Mouse (Mus musculus) left cerebral cortex, adult 18-20 months (tissue): ENCODE measurements around the gene Hsd17b3. TPM values are rescaled to one million over a fixed set of nuclear protein-coding genes. Genes with fewer than 3 reads are reported as not detected.
A peak's percentile ranks its signal among the peaks of the same experiment; 100 is the strongest.
"Not testable (repeated sequence)": the region's sequence is repeated elsewhere in the genome, so short reads cannot be mapped to it uniquely, and the experiment has no call there.

Source experiments
- DNase-seq, 2 experiments: peaks; one replicate each; pipeline ENCODE4 v3.0.0; 2021 to 2022; ENCODE audit warnings: low spot score in 2 of 2, mixed read lengths in 1 of 2
- total RNA-seq, 2 experiments: library from RNA; stranded (reverse); gene quantifications; 2 replicates each; pipeline ENCODE4 v1.2.3; 2021

The Hsd17b3 gene
- total RNA-seq, 2 experiments from 2014 or later = not detected

DNA sequence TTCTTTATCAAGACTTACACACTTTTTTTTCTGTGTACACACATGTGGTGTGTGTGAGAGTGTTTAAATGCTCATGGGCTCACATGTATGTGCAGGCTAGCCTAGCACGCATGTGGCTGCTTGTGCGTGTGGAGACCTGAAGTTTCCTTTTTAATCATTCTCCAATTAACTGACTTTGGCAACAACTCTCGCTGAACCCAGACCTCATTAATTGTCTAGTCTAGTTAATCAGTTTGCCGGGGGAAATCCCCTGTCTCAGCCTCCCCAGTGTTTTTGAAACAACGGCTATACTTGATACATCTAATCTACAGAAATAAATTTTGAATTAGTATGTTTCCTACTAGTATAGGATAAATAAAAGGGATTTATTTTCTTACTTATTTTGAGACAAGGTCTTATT, 3.0 kb downstream of the Hsd17b3 start:
- DNase-seq = no peak

DNA sequence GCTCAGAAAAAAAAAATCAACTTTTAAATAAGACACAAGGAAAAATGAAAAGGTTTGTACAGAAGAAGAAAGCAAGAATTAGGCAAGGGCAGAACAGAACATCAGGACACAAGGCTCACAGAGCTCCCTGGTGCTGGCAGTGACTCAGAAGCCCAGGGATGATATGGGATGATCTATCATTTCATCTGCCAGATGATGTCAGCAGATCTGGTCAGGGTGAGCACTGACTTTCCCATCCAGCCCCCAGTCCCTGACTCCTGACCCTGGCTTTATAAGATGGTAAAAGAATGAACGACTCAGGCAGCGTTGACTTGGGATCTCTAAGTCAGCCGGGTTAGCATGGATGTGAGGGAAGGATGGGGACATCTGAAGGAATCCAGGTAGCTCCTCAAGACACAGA, 5.7 kb downstream of the Hsd17b3 start:
- DNase-seq = no peak

DNA sequence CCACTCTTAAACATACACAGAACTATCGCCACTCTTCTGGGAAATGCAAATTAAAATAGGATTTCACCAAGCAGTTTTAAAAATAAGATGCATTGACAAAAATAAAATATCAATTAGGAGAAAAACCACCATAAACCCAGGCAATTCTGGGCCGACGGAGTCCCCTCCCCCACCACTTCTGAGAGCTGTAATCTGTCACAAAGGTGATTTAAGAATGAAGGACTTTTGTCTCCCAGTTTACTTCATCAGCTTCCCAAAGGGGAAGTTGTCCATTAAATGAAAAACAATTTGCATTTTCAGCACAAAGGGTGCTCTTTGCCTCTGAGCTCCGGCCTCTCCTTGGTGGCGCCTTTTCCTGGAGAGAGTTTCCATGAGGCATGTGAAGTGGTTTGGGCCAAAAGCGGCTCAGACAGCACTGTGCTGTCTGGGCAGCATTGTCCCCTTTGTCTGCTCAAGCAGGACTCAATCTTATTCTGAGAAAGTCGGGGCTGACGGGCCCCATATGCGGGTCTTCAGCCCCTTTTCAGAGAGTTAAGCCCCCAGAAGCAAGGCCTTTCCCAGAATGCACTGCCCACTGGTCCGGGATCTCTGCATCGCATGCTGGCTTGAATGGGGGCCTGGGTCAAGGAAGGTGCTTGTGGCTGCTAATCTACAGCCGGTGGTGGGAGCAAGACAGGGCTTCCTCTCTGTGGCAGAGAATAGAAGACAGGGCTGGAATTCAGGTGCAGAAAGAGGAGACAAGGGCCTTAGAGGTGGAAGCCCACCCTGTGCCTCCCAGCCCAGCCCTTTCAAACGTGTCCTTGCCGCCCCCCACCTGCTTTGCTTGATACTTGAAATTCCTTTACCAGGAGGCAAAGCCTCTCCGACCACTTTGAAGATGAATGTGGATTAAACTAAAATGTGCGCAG, 7.8 kb downstream of the Hsd17b3 start:
- DNase-seq = no peak

DNA sequence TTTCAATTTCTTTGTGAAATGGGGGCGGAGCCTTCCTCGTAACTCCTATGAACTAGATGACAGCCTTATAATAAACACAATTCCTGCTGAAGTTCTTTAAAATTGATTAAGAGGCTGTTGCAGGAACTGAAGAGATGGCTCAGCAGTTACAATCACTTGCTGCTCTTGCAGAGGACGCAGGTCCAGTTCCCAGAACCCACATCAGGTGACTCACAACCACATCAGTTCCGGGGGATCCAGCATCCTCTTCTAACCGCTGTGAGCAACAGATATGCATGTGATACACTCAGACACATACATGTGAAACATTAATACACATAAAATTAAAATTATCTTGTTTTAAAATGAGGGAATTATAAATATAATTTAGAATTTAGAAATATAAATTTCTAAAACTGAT, 11.4 kb downstream of the Hsd17b3 start:
- no peak for DNase-seq

DNA sequence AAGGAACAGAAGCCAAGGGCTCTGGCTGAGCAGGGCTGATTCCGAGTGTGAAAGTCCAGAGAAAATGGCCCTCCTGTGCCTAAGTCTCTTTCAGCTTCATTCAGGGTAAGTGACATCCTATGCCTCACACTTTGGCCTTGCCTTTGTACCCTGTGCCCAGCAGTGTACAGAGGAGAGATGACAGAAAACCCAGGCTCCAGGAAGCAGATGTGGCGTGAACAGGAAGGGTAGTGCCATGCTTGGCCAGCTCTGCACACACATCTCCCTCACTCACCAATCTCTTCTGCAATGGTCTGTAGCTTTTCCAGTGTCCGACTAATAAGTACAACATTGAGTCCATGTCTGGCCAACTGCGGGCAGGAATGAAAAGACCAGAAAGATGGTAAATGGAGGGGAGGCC, 13.0 kb downstream of the Hsd17b3 start:
- DNase-seq = no peak

DNA sequence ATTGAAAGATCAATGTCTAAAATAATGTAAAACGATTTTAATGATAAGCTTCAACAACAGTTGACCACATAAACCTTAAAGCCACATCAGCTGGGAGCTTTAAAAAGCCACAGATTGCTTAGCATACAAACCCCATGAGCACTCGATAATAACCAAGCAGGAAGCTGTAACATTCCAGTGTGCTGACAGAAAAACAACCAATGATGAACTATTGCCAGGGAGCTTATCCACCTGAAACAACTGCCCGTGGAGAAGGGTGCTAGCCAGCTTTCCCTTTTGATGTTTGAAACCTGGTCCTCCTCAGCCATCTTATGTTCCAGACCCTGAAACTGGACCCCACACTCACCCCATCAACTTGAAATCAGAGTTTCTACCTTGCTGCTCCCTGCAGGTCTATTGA, 22.4 kb downstream of the Hsd17b3 start:
- DNase-seq = no peak

DNA sequence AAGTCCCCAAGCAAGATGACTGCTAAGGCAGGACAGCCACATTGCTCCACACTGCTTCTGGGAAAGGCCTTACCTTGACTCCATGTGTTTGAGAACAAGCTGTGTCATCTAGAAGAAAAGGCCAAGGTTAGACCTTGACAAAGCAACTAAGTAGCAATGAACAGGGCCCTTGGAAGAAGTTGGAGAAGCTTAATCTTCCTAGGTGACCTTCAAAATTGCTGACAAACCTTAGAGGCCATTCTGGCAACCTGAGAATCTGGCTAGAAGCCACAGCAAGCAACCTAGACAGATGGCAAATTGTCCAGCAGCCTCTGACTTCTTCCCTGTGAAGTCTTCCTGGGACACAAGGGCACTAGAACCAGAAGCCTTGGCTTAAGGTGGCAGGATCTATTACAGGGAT, 24.8 kb downstream of the Hsd17b3 start:
- no peak for DNase-seq

DNA sequence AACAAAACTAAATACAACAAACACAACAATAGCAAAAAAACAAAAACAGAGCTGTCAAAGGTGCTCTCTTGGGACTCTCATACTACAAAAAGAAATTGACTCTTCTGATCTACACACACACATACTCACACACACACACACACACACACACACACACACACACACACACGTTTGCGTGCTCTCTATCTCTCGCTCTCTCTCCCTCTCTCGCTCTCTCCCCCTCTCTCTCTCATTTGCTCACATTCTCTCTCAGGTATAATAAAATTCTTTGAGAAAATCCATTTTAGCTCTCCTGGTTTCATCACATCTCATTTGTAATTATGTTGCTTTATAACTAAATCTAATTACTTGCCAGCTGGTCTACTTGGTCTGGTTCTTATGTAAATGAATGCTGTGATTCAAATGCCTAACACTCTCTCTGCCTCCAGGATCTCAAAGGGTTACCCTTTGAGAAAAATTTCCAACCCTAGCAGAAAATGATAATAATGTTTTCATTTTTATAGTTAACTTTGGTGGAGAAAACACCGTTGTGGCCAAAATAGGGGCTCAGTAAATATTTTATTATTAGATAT, 28.0 kb downstream of the Hsd17b3 start:
- no peak for DNase-seq

DNA sequence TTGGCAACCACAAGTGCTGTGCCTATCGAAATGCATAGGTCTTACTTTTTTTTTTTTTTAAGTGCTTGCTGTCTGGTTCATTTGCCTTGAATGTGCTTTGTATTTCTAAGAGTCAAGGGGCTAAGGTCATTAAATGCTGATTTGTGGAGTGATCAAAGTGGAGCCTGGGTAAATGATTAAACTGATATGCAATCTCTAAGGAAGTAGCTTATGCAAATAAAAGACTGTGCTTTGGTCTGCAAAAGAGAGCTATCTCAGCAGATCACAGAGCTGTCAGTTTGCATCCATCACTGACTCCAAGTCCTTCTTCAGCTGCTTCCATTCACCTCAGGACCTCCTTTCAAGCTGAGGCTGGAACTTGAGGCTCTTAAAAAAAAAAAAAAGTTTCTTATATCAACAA, 35.1 kb downstream of the Hsd17b3 start:
- DNase-seq = no peak

DNA sequence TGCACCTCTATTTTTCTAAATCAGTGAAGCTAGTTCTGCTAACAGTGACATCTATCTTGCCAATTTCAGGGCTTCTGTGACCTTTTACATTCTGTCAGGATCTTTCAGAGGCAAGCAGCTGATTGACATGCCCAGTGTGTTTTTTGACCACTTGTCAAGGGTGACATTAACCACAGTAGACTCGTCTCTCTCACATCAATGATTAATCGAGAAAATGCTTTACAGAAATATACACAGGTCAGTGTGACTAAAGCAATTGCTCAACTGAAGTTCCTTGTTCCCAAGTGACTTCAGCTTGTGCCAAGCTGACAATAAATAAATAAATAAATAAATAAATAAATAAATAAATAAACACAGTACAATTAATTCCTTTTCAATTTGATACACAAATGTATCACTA, 36.7 kb downstream of the Hsd17b3 start:
- DNase-seq = not testable (repeated sequence)

DNA sequence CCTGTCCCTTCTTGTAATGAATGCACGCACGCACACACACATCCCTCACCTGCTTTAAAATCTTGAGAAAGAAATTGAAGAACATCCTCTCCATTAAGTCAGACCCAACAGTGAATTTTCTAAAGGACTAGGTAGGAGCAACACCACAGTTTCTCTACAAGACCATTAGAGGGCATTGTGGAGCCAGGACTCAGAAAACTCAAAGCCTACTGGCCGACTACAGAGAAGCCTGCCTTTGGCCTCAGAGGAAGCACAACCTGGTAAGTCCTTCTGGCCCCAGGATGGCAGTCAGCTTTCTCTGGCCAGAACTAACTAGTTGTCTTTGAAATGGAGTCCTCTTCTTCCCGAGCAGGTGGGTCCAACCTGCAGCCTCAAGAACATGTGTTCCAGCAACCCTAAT, 38.1 kb downstream of the Hsd17b3 start:
- DNase-seq = no peak

DNA sequence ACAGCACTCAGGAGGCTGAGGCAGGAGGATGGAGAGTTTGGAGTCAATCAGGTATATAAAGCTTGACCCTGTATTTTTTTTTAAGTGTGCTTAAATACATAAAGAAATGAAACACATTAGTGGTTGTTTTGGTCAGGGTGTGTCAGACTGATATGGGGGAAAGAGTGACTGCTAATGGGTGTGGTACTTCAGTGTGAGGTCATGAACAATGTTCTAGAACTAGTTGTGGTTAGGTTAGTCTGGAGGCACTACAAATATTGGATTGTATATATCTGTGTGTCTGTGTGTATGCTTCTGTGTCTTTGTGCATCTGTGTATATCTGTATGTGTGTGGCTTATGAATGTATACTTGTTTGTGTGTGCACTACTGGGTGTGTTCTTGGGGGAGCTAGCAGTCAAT, 39.5 kb downstream of the Hsd17b3 start:
- DNase-seq = no peak

DNA sequence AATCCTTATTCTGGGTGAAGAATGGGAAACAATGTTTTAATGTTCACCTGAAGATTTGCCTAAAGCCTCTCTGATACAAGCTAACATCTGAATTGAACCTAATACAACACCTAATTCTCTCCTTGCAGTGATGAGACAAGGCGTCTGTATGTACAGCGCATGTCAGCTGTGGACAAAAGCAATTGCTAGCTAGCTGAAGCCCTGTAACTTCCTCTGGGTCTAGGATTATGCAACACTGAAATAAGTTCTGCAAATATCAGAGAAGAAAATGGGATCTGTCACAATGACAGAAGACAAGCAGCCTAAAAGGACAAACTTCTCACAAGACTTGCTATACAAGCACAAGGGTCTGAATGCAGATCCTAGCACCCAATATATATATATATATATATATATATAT, 40.6 kb downstream of the Hsd17b3 start:
- DNase-seq = no peak

DNA sequence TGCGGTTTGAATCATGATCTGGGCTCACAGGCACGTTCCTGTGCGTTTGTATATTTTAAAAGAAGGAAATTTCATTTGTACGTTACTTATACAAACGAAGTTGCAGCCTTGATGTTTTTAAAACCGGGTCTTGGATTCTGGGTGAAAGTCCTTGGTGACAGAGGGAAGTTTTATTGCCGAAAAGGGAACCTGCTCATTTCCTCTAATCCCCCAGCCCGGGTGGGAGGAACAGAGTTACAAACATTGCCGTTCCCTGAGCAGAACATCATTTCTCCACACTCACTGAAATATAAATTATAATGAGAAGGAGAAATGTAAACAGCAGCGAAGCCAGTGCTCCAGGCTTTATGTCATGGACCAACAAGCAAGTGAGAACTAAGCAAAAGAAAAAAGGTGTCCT, 49.1 kb downstream of the Hsd17b3 start:
- no peak for DNase-seq

DNA sequence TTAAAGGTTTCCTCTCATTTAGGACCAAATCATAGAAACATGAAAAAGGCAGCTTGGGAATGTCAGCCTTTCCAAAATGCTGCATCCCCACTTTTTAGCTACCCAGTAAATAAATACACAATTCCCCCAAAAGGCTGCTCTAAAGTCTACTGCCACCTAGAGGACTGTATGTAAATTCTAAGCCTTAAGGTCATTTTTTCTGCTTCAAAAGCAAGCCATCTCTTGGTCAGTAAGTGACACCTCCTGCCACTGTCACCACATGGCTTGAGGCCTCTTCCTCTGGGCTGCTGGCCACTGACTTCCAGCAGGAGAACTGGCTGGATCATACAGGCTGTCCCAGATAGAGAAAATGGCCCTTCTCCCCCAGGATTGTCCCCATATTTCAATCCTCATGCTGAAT, 50.9 kb downstream of the Hsd17b3 start:
- DNase-seq = no peak

DNA sequence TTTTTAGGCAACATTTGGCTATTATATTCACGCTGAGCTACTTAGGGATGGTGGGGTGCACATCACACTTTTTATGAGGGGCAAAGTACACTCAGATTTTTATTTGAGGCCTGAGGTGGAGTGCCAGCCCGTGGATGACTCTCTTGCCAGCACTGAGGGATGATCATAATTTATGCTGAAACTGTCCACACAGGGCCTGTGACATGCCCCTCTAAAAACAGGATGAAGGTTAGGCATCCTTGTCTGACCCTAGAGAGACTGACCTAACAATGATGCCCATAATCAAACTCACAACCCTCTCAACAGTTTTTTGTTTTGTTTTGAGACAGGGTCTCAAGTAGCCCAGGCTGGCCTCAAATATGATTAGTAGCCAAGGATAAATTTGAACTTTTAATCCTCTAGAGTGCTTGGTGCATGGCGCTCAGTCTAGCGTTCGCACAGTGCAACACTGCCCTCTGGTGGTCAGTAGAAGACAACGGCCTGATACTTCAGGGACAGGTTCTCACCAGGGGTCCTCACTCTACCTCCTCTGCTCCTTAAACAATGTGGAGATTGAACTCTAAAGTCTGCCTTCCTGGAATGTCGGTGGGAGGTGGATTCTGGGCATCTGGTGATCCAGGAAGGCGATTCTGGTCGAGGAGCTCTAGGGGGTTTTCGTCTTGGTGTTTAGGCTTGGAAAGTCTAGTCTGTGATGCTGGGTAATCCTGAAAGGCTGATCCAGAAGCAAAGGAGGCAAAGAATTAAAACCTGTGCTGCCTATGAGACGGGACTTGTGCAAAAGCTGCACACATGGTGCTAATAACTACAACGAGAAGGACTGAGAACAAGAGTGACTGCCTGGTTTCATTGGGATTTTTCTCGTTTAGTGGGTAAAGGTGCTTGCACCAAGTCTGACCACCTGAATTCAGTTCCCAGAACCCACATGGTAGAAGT, 52.7 kb downstream of the Hsd17b3 start:
- peak; percentile 59 to 78 for DNase-seq

DNA sequence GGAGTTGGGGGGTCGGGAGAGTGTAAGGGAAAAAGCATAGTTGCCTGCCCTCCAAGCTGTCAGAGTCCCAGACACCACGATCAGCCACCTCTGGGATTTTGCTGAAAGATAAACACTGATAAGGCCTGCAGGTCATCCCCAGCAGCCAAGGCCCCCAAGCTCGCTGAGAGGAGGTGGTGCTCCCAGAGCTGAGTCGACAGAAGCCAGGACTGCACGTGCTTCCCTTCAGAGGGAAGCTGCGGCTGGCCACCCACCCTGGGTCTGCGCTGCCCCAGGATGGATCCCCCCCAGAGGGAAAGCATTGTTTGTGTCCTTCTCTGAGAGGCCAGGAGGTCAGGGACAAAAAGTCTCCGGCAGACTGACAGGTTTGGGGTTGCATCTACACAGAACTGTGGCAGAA, 54.0 kb downstream of the Hsd17b3 start:
- no peak for DNase-seq

DNA sequence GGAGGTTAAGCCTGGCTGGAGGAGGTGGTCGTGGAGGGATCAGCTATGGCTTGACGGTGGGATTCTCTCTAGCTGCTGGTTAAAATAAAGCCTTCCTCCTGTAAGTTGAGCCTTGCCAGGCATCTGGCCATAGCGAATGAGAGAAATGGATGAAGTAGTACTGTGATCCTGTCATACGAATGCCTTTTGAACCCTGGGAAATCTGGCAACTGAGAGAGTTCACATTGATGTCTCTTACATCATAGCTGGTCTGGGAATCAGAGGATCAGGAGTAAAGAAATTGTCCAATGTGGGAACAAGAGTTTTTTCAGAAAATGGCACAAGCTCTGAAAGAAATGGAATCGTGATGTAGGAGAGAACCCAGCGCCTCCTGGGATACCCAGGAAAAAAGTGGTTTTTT, 55.1 kb downstream of the Hsd17b3 start:
- no peak for DNase-seq

DNA sequence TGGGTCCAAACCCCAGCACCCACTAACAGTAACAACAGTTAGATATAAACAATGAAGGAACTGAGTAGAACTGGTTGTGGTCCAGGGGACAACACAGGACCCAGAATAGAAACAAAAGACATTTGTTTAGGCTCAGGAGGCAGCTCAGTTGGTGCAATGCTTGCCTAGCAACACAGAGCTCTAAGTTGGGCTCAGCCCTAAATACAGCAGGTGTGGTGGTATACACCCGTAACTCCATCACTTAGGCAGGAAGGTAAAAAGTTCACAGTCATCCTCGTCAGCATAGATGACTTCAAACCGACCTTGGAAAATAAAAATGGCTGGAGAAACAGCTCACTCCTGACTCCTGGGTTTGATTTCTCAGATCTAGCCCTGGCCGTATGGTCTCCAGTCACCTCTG, 55.8 kb downstream of the Hsd17b3 start:
- no peak for DNase-seq

DNA sequence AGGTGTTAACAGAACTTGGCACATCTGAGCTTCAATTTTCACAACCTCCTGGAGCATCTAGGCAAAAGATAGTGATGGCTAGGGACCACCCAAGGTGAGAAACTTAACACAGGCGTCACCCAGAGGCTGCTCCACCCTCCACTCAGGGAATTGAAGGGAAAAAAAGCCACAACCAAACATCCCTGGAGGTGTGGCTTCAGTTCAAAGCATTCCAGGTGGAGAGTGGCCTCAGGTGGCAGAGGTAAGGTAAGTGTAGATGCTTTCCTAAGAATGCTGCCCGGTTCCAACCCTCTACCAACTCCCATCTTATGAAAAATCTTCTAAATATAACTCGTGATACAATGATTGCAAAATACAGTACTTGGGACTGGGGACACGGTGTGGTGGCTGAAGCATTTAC, 57.8 kb downstream of the Hsd17b3 start:
- no peak for DNase-seq

DNA sequence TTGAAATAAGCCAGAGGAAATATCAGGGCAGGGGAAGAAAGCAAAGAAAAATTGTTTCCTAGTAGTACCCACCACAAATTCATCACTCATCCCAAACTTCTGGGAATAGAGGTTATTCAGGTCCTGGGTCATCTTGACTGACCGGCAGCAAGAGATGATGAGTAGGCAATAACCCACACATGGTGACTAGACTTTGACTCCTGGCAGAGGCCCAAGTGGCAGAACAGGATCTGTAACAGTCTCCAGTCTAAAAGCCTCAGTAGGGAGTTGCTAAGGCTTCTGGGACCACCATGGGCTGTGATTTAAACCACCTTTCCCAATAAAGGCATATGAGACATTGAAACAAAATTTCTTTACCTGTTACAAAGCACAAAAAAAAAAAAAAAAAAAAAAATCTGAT, 58.2 kb downstream of the Hsd17b3 start:
- no peak for DNase-seq

DNA sequence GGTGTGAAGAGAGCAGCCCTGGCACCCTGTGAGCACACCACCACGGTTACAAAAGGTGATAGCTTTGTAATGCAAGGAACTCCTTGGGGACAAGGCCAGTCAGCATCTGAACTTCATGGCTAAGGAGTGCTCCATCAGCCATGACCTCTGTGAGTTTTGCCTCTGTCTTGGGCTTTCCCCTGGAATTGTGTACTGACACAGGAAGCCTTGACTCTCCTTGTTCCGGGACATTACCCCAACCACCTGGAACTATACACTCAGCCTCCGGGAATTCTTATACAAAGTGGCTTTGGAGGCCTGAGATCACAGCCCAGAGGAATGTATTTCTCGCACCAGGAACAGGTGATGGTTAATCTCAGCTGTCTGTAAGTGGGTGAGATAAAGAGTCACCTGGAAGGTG, 64.2 kb downstream of the Hsd17b3 start:
- no peak for DNase-seq
